In genomic region chr6:53363981-53364391, GRCm38 (mm10) we compare ENCODE assay signal across 12 mouse cellular contexts.
DNase-seq lines count a peak whose midpoint lies in the region; ATAC-seq and TF ChIP-seq lines count a peak whose summit lies in the region.
"Had no signal": no experiment of that assay in that cellular context is flagged by ENCODE, and none has a peak within 500 bp of the region (broad histone marks: within the 10 kb centered on the region; RNA-seq: fewer than 3 reads in every experiment).

No protein-coding gene starts in this region.

- no peak for ATAC-seq in heart, embryonic 12.5 days (ENCODE audit: insufficient number of reproducible peaks, low FRiP score)
- ATAC-seq in embryonic facial prominence, embryonic 11.5 days (replicated peaks; ENCODE audit: insufficient number of reproducible peaks, low FRiP score, low TSS enrichment, low read depth), result no peak
- ATAC-seq in neural tube, embryonic 11.5 days (ENCODE audit: insufficient read depth, low FRiP score, low TSS enrichment), result no peak
- no peak for ATAC-seq in forebrain, embryonic 11.5 days (replicated peaks; ENCODE audit: low FRiP score)
- ATAC-seq: CD4-positive, CD25-positive, alpha-beta regulatory T cell, adult 4 months; midbrain, embryonic 15.5 days had no signal

- H3K27ac ChIP-seq in heart, adult 2 months, result peak overlapping the region; percentile 7; the same call in 1 of the 2 replicates
- no peak overlapping the region for H3K27ac ChIP-seq in heart, embryonic 12.5 days (ENCODE audit: poor library complexity, severe bottlenecking)
- peak overlapping the region; percentile 29; the same call in 1 of the 2 replicates for H3K27ac ChIP-seq in embryonic facial prominence, embryonic 11.5 days (replicated peaks; ENCODE audit: low read depth, low read length)
- H3K27ac ChIP-seq in neural tube, embryonic 11.5 days (ENCODE audit: low read depth, low read length), result no peak overlapping the region
- H3K27ac ChIP-seq in forebrain, embryonic 11.5 days (ENCODE audit: low read depth, low read length), result no peak overlapping the region
- H3K27ac ChIP-seq: embryonic facial prominence, embryonic 13.5 days; midbrain, embryonic 15.5 days had no signal

- no peak for TF ChIP-seq POLR2A in heart, adult 2 months (IDR thresholded peaks at IDR 0.05; ENCODE audit: insufficient read depth, low read depth, low read length)

- no peaks in the 10 kb centered on the region for H3K27me3 ChIP-seq in heart, adult 2 months (ENCODE audit: control insufficient read depth, insufficient read depth, low read length)
- no peaks in the 10 kb centered on the region for H3K27me3 ChIP-seq in heart, embryonic 12.5 days (replicated peaks)
- H3K27me3 ChIP-seq in embryonic facial prominence, embryonic 11.5 days (ENCODE audit: control insufficient read depth, insufficient read depth, low read length), result no peaks in the 10 kb centered on the region
- H3K27me3 ChIP-seq in neural tube, embryonic 11.5 days (ENCODE audit: control insufficient read depth, insufficient read depth, low read length), result no peaks in the 10 kb centered on the region
- H3K27me3 ChIP-seq in forebrain, embryonic 11.5 days (ENCODE audit: control insufficient read depth, insufficient read depth, low read length), result no peaks in the 10 kb centered on the region
- H3K27me3 ChIP-seq: embryonic facial prominence, embryonic 13.5 days; midbrain, embryonic 15.5 days had no signal

- no peak overlapping the region for H3K4me3 ChIP-seq in heart, adult 2 months
- H3K4me3 ChIP-seq in heart, embryonic 12.5 days, result no peak overlapping the region
- H3K4me3 ChIP-seq in embryonic facial prominence, embryonic 11.5 days (ENCODE audit: low read depth, low read length), result no peak overlapping the region
- no peak overlapping the region for H3K4me3 ChIP-seq in neural tube, embryonic 11.5 days (ENCODE audit: low read depth, low read length)
- H3K4me3 ChIP-seq in forebrain, embryonic 11.5 days (ENCODE audit: low read depth, low read length), result no peak overlapping the region
- H3K4me3 ChIP-seq: embryonic facial prominence, embryonic 13.5 days; midbrain, embryonic 15.5 days had no signal

- no peaks in the 10 kb centered on the region for H3K9me3 ChIP-seq in heart, embryonic 12.5 days (replicated peaks)
- H3K9me3 ChIP-seq in embryonic facial prominence, embryonic 11.5 days (replicated peaks; ENCODE audit: control insufficient read depth, low read length), result no peaks in the 10 kb centered on the region
- no peaks in the 10 kb centered on the region for H3K9me3 ChIP-seq in neural tube, embryonic 11.5 days (ENCODE audit: control insufficient read depth, low read length)
- H3K9me3 ChIP-seq in forebrain, embryonic 11.5 days (ENCODE audit: control insufficient read depth, low read length), result no peaks in the 10 kb centered on the region
- H3K9me3 ChIP-seq: embryonic facial prominence, embryonic 13.5 days; midbrain, embryonic 15.5 days had no signal

- intact Hi-C loops in heart, adult 2 months (cut with DNase I), result no loop called here
- intact Hi-C loops in left cerebral cortex, postnatal 14 days (cut with DNase I), result no loop called here

- no peak for TF ChIP-seq CTCF in heart, adult 2 months (IDR thresholded peaks at IDR 0.05)

- no peaks in the 10 kb centered on the region for H3K79me2 ChIP-seq in heart, adult 2 months (replicated peaks; ENCODE audit: control insufficient read depth, insufficient read depth, low read length)

- H3K9ac ChIP-seq in heart, adult 2 months (ENCODE audit: low read depth, low read length), result no peak overlapping the region
- H3K9ac ChIP-seq in heart, embryonic 12.5 days, result no peak overlapping the region
- H3K9ac ChIP-seq in embryonic facial prominence, embryonic 11.5 days (replicated peaks; ENCODE audit: low read length), result 0 out of 2 replicates have a peak overlapping the region, but pooled peaks have one; percentile 4
- no peak overlapping the region for H3K9ac ChIP-seq in neural tube, embryonic 11.5 days (ENCODE audit: low read length)
- H3K9ac ChIP-seq in forebrain, embryonic 11.5 days (ENCODE audit: low read length), result no peak overlapping the region
- H3K9ac ChIP-seq: embryonic facial prominence, embryonic 13.5 days; midbrain, embryonic 15.5 days had no signal

- TF ChIP-seq EP300 in heart, adult 2 months (IDR thresholded peaks at IDR 0.05; ENCODE audit: insufficient read depth, low read depth, low read length), result no peak

- peak in 1 of 2 experiments; percentile 14 for DNase-seq in heart, adult 2 months
- peak; percentile 70 for DNase-seq in embryonic facial prominence, embryonic 11.5 days (ENCODE audit: low spot score)
- DNase-seq in kidney, adult 9 months, result peak; percentile 18
- peak; percentile 24 for DNase-seq in neural tube, embryonic 11.5 days (ENCODE audit: low spot score)
- no peak for DNase-seq in forebrain, embryonic 11.5 days (ENCODE audit: low spot score)
- no peak for DNase-seq in left cerebral cortex, postnatal 14 days (ENCODE audit: low spot score in 2 of 2)
- no peak for DNase-seq in adrenal gland, adult 18-20 months (ENCODE audit: low spot score in 2 of 2)
- DNase-seq: gastrocnemius, postnatal 36 days had no signal

- WGBS in heart, adult 2 months, result 32% methylated on average over 4 of the region's 4 CpGs
- 37% methylated on average over 4 of the region's 4 CpGs for WGBS in heart, embryonic 12.5 days
- 9% methylated on average over 4 of the region's 4 CpGs for WGBS in embryonic facial prominence, embryonic 11.5 days
- 33% methylated on average over 4 of the region's 4 CpGs for WGBS in neural tube, embryonic 11.5 days
- whole genome bisulfite sequencing in forebrain, embryonic 11.5 days, result 33% methylated on average over 4 of the region's 4 CpGs

- peaks cover 2% of the 10 kb centered on the region; the same call in 1 of the 2 replicates for H3K4me1 ChIP-seq in heart, adult 2 months (ENCODE audit: control insufficient read depth, insufficient read depth, low read length)
- peaks cover 8% of the 10 kb centered on the region for H3K4me1 ChIP-seq in heart, embryonic 12.5 days (replicated peaks)
- H3K4me1 ChIP-seq in embryonic facial prominence, embryonic 11.5 days (ENCODE audit: control insufficient read depth, insufficient read depth, low read length), result peaks cover 6% of the 10 kb centered on the region
- peaks cover 6% of the 10 kb centered on the region; the same call in 1 of the 2 replicates for H3K4me1 ChIP-seq in neural tube, embryonic 11.5 days (ENCODE audit: control insufficient read depth, insufficient read depth, low read length)
- H3K4me1 ChIP-seq in forebrain, embryonic 11.5 days (replicated peaks; ENCODE audit: control insufficient read depth, insufficient read depth, low read length), result peaks cover 4% of the 10 kb centered on the region; the same call in 1 of the 2 replicates
- H3K4me1 ChIP-seq: midbrain, embryonic 15.5 days had no signal

- H3K36me3 ChIP-seq in heart, adult 2 months (ENCODE audit: control insufficient read depth, insufficient read depth, low read length), result no peaks in the 10 kb centered on the region
- no peaks in the 10 kb centered on the region for H3K36me3 ChIP-seq in heart, embryonic 12.5 days
- H3K36me3 ChIP-seq in embryonic facial prominence, embryonic 11.5 days (replicated peaks; ENCODE audit: control insufficient read depth, insufficient read depth, low read depth, low read length), result no peaks in the 10 kb centered on the region
- no peaks in the 10 kb centered on the region for H3K36me3 ChIP-seq in neural tube, embryonic 11.5 days (ENCODE audit: control insufficient read depth, insufficient read depth, low read length)
- no peaks in the 10 kb centered on the region for H3K36me3 ChIP-seq in forebrain, embryonic 11.5 days (ENCODE audit: control insufficient read depth, insufficient read depth, low read length)
- H3K36me3 ChIP-seq: embryonic facial prominence, embryonic 13.5 days; midbrain, embryonic 15.5 days had no signal

- H3K4me2 ChIP-seq in heart, embryonic 12.5 days, result no peak overlapping the region
- no peak overlapping the region for H3K4me2 ChIP-seq in embryonic facial prominence, embryonic 11.5 days (ENCODE audit: low read depth, low read length)
- H3K4me2 ChIP-seq in neural tube, embryonic 11.5 days (ENCODE audit: low read depth), result no peak overlapping the region
- H3K4me2 ChIP-seq in forebrain, embryonic 11.5 days (ENCODE audit: low read depth, low read length, severe bottlenecking), result no peak overlapping the region
- H3K4me2 ChIP-seq: embryonic facial prominence, embryonic 13.5 days; midbrain, embryonic 15.5 days had no signal

Comparison
In these comparisons a context has a peak if more than half of its experiments do, and no peak if none do; other contexts are left out.
1. H3K27ac ChIP-seq: peak in heart, adult 2 months (single experiment) and embryonic facial prominence, embryonic 11.5 days (single experiment); none in heart, embryonic 12.5 days (single experiment), neural tube, embryonic 11.5 days (single experiment) and forebrain, embryonic 11.5 days (single experiment).
2. DNase-seq: peak in embryonic facial prominence, embryonic 11.5 days (single experiment), kidney, adult 9 months (single experiment) and neural tube, embryonic 11.5 days (single experiment); none in forebrain, embryonic 11.5 days (single experiment), left cerebral cortex, postnatal 14 days (0 of 2) and adrenal gland, adult 18-20 months (0 of 2).